Mouse (Mus musculus) urinary bladder, adult 18-20 months (tissue): ENCODE measurements around the gene Krt8.

Experiments
- DNase-seq, 2 experiments: peaks; one replicate each; pipeline ENCODE4 v3.0.0; 2022; ENCODE audit warnings: low spot score in 2 of 2, mixed read lengths in 2 of 2

Krt8 gene

GRCm38 (mm10) chr15:101976023-101976422 lies 28.3 kb downstream of the Krt8 start:
- DNase-seq: peak; percentile 55 to 88

- DNase-seq: peak in 1 of 2 experiments; percentile 43
Measured at GRCm38 (mm10) chr15:101974083-101974845, 30.0 kb downstream of the Krt8 start.

GRCm38 (mm10) chr15:101973414-101974077 lies 30.7 kb downstream of the Krt8 start:
- DNase-seq: peak; percentile 90 to 99

GRCm38 (mm10) chr15:101970536-101970935 lies 33.7 kb downstream of the Krt8 start:
- DNase-seq: peak in 1 of 2 experiments; percentile 47

- DNase-seq: peak; percentile 57 to 80
Measured at GRCm38 (mm10) chr15:101966808-101967207, 37.5 kb downstream of the Krt8 start.

GRCm38 (mm10) chr15:101958891-101959290 lies 45.4 kb downstream of the Krt8 start:
- DNase-seq: no peak

- no peak for DNase-seq
Measured at GRCm38 (mm10) chr15:101954187-101954586, 50.1 kb downstream of the Krt8 start, which contains the start of gene Krt78. Krt78 (minus strand) TSS chr15:101954287.

GRCm38 (mm10) chr15:101952733-101953474 lies 51.4 kb downstream of the Krt8 start:
- DNase-seq: peak; percentile 55 to 57
